Mouse (Mus musculus) heart, adult 10 weeks (tissue): ENCODE data around the gene Pde4d. TPM values are rescaled to one million over a fixed set of nuclear protein-coding genes. Genes with fewer than 3 reads are reported as not detected.

ENCODE experiments used
- polyA plus RNA-seq: library from polyadenylated mRNA; stranded (reverse); fragments of 350-450 nt; fragmentation: Illumina TruSeq; extraction: RNeasy Lipid Tissue Mini Kit (QIAGEN cat#74804); gene quantifications from one replicate; pipeline ENCODE4 v1.2.3, GENCODE M21; 2014; ENCODE audit warnings: low read depth, low replicate concordance

Pde4d gene
- polyA plus RNA-seq, result 18.9 TPM

DNA sequence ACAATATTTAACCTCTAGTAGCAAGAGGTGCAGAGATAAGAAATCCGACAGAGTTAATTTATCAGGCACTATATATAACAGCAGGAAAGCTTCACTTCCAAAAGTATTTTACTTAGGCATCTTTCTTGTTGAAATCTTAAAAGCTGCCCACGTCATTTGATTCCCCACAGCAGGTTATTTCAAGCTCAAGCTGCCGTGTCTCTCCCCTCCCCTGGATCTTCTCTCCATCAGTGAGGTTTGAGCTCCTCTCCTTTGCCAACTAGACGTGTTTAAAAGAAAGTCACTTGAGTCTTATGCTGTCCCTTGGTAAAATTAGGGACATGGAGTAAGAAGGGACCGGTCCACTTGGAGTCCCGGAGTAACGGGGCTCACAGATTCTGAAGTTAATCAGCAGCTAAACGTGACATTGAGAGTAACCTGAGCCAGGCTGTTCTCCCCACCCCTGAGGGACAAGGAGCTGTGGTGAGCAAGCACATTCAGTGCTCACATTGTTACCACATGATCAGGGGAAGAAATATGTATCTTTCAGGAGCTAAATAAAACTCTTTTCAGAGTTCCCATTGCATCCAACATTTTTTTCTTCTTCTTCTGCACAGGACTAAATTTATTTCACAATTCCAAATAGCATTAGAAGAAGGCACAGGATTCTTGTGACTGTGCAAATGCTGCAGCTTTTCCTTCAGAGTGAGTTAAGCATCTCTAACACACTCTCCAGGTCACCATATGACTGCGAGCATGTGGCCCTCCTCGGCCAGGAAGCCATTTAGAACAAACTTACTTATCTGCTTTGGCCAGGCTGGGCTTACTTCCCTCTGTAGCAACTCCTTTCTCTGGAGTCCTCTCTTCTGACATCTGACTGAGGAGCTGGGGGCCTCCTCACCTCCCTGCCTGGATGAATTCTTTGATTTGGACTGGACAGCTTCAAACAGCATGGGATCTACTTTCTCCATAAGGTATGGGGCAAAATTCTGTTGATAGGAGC lies at the start of gene Pde4d:
Gene Pde4d (plus strand): TSS at position 833 of the 982 bp plus-strand sequence.

Other genes with a start within 250 kb of the Pde4d start
- 0.50 TPM for gene Elovl7, start 235.5 kb upstream of the Pde4d start, polyA plus RNA-seq
- gene Depdc1b, start 133.6 kb upstream of the Pde4d start, polyA plus RNA-seq, result not detected